Mouse (Mus musculus) CH12.LX (cell line): Measurements from ENCODE around the gene Glrp1.

Source experiments
- CTCF ChIP-seq, 2 experiments: IDR thresholded peaks in 1 of 2; conservative IDR thresholded peaks in 1 of 2; 2 replicates each; pipeline ENCODE4 v1.5.1; 2011 to 2012; ENCODE audit warnings: low read depth in 2 of 2, low read length in 2 of 2, improper control_type of control experiment in 1 of 2, inconsistent platforms in 1 of 2, mild to moderate bottlenecking in 1 of 2, moderate library complexity in 1 of 2
- EP300 ChIP-seq: IDR thresholded peaks from 2 replicates; pipeline ENCODE4 v1.6.1; 2011; ENCODE audit warnings: low read length, improper control_type of control experiment
- HCFC1 ChIP-seq: IDR thresholded peaks from 2 replicates; pipeline ENCODE4 v1.6.1; 2012; ENCODE audit warnings: low read depth, mild to moderate bottlenecking, inconsistent platforms, low read length, improper control_type of control experiment
- MAX ChIP-seq: IDR thresholded peaks from 2 replicates; pipeline ENCODE4 v1.6.1; 2011; ENCODE audit warnings: low read length, improper control_type of control experiment
- NELFE ChIP-seq: IDR thresholded peaks from 2 replicates; pipeline ENCODE4 v1.6.1; 2011; ENCODE audit warnings: low read depth, low read length, improper control_type of control experiment
- POLR2A ChIP-seq: IDR thresholded peaks from 2 replicates; pipeline ENCODE4 v1.6.1; 2011; ENCODE audit warnings: low read depth, mild to moderate bottlenecking, improper control_type of control experiment, low read length
- USF1 ChIP-seq: IDR thresholded peaks from 2 replicates; pipeline ENCODE4 v1.6.1; 2014; ENCODE audit warnings: low read depth, mild to moderate bottlenecking, inconsistent platforms, low read length, improper control_type of control experiment
- ZNF384 ChIP-seq: IDR thresholded peaks from 2 replicates; pipeline ENCODE4 v1.6.1; 2012; ENCODE audit warnings: low read depth, low read length, improper control_type of control experiment, inconsistent platforms

DNA sequence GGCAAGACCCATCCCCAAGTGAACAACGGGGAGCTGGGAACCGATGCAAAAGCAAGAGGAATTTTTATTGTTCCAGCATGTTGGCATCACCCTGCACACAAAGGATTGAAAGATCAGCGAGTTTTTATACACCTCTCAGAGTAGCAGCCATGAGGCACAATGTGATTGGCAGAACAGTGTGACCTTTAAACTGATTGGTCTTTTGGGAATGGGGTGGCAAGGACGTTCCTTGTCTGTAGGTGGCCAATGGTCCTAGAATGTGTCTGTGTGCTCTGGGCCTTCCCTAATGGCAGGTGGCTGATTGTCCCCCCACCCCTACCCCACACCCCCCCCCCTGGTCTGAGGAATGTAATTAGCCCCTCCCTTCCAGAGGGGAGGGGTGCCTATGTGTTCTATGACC, 50.7 kb downstream of the Glrp1 start:
- TF ChIP-seq HCFC1 (no peak), EP300 (no peak), CTCF (conservative IDR thresholded peaks at IDR 0.05 in 1 of 2, IDR thresholded peaks at IDR 0.05 in 1 of 2; ENCODE audit: low read depth in 2 of 2, low read length in 2 of 2) (no peak), MAX (no peak), NELFE (no peak), USF1 (no peak), POLR2A (no peak), ZNF384 (no peak)
